Mouse (Mus musculus): ENCODE measurements around the gene Farp1. TPM values are rescaled to one million over a fixed set of nuclear protein-coding genes. Genes with fewer than 3 reads are reported as not detected.

Farp1 gene
- total RNA-seq, 2 experiments from 2014 or later = 10.7 to 11.8 TPM

DNA sequence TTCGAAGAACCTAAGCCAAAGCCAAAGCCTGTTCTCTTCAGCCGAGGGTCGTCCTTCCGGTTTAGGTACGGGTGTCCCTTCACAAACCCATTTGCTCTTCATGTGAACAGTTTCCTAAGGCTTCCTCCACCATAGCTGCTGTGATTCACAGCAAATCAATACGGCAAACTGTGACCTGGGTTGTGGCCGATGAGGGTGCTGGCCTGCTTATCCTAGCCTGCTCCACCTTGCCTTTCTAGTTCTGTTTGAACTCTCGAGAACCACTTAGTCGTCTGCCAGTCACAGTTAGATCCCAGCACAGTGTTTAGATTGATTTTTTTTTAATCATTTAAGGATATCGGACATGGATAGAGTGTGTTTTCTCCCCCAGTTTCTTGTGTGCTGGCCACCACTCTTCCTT lies 203.7 kb downstream of the Farp1 start:
- DNase-seq = no peak
- intact Hi-C loops (cut with DNase I; ENCODE audit: low total_unique reads) = loop anchor here (10.0 kb wide), 1 partner anchor 404 kb away; no protein-coding TSS in a partner anchor

DNA sequence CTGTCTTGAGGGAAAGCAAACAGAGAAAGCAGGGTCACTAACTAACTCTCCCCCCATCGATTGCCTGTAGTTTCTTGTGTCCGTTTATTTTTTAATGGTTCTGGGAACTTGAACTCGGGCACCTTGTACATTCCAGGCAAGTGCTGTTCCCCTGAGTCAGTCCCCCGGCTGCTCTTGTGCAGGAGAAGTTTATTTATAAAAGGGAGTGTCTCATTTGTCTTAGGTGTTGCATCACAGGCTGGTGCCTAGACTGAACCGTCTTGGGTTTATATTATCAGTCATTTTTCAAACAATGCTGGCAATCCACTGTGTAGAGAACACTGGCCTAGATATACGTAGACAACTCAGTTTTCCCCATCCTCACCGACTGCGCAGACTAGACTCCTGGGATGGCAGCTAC lies 204.4 kb downstream of the Farp1 start:
- DNase-seq = no peak
- intact Hi-C loops (cut with DNase I; ENCODE audit: low total_unique reads) = loop anchor here (10.0 kb wide), 1 partner anchor 405 kb away; no protein-coding TSS in a partner anchor

DNA sequence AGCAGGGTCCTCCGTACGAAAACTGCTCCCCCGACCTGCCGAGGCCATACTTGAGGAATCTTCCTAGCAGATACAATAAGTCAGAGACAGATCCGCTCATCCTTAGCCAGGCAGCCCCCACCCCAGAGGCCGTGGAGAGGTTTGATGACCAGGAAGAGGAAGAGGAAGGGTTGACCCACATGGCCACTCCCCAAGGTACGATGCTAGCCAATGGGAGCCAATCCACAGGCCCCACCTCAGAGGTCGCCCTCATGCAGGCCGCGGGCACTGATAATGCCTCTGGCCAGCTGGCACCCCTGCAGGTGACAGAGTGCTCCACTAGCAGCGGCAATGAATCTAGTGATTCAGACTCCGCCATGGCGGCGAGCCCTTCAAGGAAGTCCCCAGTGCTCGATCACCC lies 209.1 kb downstream of the Farp1 start:
- intact Hi-C loops (cut with DNase I; ENCODE audit: low total_unique reads) = no loop called here
- DNase-seq = peak; percentile 5

DNA sequence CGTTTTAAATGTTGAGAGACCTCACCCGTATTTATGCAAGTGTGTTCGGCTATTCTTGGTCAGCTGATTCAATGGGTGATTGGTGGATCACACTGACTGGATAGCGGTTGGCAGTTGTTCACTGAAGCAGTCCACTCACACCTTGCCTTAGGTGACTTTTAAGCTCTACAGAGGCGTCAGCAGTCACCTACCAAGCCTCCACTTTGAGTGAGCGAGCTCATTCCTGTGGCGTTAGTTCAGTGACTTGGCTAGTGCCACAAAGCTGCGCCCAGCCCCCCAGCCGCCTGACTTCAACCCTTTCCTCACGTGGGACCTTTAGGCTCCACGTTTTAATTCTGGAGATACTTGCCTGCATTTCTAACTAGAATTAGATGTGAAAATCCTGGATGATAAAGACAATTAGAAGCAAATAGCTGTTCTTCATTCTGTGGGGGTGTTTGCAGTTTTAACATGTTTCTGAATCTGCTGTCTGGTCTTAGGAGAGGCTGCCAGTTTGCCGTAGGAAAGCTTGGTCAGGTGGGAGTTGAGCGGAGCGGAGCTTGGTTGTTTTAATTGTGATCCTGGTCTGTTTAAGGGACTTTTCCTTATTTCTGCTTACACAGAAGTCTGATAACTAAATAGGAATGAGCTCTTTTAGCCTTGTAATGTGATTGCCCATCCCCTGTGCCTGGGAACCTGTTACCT lies 211.2 kb downstream of the Farp1 start:
- intact Hi-C loops (cut with DNase I; ENCODE audit: low total_unique reads) = no loop called here
- DNase-seq = no peak

GRCm38 (mm10) chr14:121247287-121247686 lies 212.3 kb downstream of the Farp1 start:
- peak; percentile 2 for DNase-seq
- intact Hi-C loops (cut with DNase I; ENCODE audit: low total_unique reads) = no loop called here

- intact Hi-C loops (cut with DNase I; ENCODE audit: low total_unique reads) = no loop called here
- DNase-seq = no peak
These were observed 213.3 kb downstream of the Farp1 start for GRCm38 (mm10) chr14:121248346-121248745.

DNA sequence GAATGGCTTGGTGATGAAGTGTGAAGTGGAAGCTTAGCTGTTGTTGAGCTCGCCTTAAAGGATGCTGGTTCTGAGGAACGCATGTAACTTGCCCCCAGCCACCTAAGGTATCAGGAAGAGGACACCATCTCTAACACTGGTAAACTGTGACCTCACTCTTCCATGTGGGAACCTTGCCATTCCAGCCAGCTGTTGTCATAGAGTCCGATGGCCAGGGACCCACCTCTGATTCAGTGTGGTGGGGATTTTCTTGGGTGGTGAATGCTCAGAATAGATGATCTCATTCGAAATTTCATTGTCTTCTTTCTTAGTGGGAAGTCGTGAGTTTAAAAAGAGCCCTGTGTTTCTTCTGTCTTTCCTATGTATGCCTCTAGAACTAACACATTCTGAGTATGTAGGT lies 216.1 kb downstream of the Farp1 start:
- intact Hi-C loops (cut with DNase I; ENCODE audit: low total_unique reads) = no loop called here
- DNase-seq = peak; percentile 17

GRCm38 (mm10) chr14:121251708-121252107 lies 216.7 kb downstream of the Farp1 start:
- intact Hi-C loops (cut with DNase I; ENCODE audit: low total_unique reads) = no loop called here
- DNase-seq = peak; percentile 1

- peak; percentile 1 for DNase-seq
- intact Hi-C loops (cut with DNase I; ENCODE audit: low total_unique reads) = no loop called here
These were observed 217.5 kb downstream of the Farp1 start for GRCm38 (mm10) chr14:121252542-121252941.

DNA sequence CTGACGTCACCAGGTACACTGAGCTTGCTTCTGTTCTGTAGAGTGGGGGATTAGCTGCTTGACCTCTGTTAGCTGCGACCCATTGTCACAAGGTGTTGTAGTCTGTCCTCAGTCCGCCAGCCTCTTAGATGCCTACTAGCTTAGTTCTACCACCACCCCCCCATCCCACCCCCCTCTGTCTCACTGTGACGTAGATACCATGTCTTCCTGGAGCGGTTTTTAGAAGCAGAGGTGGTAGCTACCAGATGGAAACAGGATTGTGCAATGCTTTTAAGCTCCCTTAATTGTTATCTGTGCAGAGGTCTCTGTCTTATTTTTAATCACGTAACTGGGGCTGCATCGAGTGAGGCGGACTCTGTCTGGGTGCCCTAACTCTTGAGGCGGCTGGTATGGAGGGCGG lies 219.9 kb downstream of the Farp1 start:
- intact Hi-C loops (cut with DNase I; ENCODE audit: low total_unique reads) = no loop called here
- no peak for DNase-seq

- no peak for DNase-seq
- intact Hi-C loops (cut with DNase I; ENCODE audit: low total_unique reads) = no loop called here
These were observed 220.5 kb downstream of the Farp1 start for GRCm38 (mm10) chr14:121255469-121255868.

- DNase-seq = no peak
- intact Hi-C loops (cut with DNase I; ENCODE audit: low total_unique reads) = no loop called here
These were observed 221.9 kb downstream of the Farp1 start for GRCm38 (mm10) chr14:121256896-121257295.

DNA sequence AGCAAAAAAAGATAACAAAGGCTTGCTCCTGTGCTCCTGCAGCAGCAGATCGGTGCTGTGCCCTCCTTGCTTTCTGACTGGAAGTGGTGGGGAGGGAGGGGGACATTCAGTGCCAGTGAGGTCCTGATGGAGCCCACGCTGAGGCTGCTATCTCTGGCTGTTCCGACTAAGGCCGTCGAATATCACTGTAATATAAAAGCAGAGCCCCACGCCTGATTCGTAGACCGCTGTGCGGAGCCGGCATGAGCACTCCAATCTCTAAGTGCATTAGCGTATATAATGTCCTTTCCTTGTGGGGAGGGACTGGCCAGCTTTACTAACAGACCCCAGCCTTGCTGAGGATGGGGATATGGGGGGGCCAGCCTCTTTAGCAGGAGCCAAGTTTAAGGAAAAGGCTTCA lies 224.3 kb downstream of the Farp1 start:
- no peak for DNase-seq
- intact Hi-C loops (cut with DNase I; ENCODE audit: low total_unique reads) = no loop called here

DNA sequence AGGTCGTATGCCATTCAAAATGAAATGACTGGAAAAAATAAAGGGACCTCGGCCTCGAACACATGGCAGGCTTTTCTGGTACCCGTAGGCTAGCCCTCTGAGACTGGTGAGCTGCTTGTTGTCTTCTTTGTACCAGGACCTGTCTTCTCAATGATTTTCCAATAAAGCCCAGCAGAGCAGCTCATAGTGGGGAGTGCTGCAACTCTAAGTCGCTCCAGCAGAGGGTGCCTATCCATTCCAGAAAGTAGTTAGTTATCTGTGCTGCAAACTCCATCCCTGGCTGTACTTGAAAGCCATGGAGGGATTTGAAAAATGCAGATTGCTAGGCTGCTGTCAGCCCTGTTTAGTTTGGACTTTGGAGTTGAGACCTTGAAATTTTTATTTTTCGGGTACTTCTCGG lies 224.8 kb downstream of the Farp1 start:
- DNase-seq = peak; percentile 50
- intact Hi-C loops (cut with DNase I; ENCODE audit: low total_unique reads) = no loop called here

- intact Hi-C loops (cut with DNase I; ENCODE audit: low total_unique reads) = no loop called here
- DNase-seq = no peak
These were observed 226.4 kb downstream of the Farp1 start for GRCm38 (mm10) chr14:121261229-121261879.

DNA sequence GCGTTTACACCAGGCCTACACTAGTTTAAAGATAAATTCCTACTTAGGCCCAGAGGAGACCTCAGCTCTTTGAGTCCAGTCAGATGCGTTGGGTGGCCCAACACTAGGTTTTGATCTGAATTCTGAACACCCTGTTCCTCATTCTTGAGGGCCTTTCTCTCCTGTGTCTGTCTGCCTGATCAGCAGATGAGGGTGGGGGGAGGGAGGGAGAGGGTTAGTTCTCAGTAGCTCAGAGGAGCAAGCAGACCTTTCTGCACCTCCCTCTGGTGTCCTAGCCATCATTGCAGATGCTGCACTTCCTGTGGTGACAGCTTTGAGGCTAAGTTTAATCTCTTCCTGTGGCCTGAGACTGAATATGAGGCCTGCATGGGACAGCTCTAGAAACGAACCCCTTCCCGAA lies 227.6 kb downstream of the Farp1 start:
- intact Hi-C loops (cut with DNase I; ENCODE audit: low total_unique reads) = no loop called here
- DNase-seq = no peak

GRCm38 (mm10) chr14:121263912-121264311 lies 228.9 kb downstream of the Farp1 start:
- intact Hi-C loops (cut with DNase I; ENCODE audit: low total_unique reads) = no loop called here
- no peak for DNase-seq

DNA sequence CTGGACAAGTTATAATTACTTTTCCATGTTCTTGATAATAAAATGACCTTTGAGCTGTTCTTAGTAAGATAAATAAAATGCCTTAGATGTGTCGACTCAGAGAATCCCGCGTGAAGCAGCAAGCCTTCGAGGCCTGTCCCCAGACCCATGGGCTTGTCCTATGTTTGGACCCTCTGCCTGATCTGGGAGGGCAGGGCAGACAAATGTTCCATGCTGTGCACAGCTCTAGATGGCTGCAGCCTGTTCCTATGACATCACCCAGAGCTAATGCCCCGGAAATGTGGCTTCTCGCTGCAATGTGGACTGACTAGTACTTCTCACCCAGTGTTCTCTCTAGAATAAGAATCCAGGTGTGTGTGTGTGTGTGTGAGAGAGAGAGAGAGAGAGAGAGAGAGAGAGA lies 229.5 kb downstream of the Farp1 start:
- DNase-seq = no peak
- intact Hi-C loops (cut with DNase I; ENCODE audit: low total_unique reads) = no loop called here

GRCm38 (mm10) chr14:121267801-121268200 lies 232.8 kb downstream of the Farp1 start:
- no peak for DNase-seq
- intact Hi-C loops (cut with DNase I; ENCODE audit: low total_unique reads) = no loop called here

GRCm38 (mm10) chr14:121270490-121270889 lies 235.5 kb downstream of the Farp1 start:
- no peak for DNase-seq
- intact Hi-C loops (cut with DNase I; ENCODE audit: low total_unique reads) = loop anchor here (10.0 kb wide), 1 partner anchor 304 kb away; no protein-coding TSS in a partner anchor

DNA sequence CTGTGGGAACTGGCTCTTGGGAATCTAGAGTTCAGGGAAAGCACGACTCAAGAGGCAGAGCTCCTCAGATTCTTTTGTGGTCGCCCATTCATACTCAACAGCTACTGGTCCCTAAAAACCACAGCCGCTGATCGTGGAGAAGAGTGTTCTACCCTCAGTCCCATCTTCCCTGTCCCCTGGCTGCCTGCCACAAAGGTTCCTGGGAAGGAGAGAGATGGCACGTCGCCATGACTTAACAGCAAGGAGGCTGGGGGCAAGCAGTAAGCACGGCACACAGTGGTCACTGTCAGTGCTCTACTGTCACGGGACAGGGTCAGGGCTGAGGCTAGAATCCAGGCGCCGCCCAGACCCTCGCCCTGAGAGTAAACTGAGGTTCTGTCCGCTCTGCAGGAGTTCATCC lies 240.0 kb downstream of the Farp1 start:
- no peak for DNase-seq
- intact Hi-C loops (cut with DNase I; ENCODE audit: low total_unique reads) = loop anchor here (10.0 kb wide), 1 partner anchor 300 kb away; no protein-coding TSS in a partner anchor

Measured in gastrocnemius, postnatal 14 days (tissue).